Mouse (Mus musculus): ENCODE measurements at regions not wholly inside any gene's neighbourhood (a gene's known extent, or its start where the extent isn't known, plus 50 kb on each side); places are given as distances from the start of the nearest gene placed in this dataset.

GRCm38 (mm10) chr1:185096741-185097140 lies 97.4 kb upstream of the Mark1 start:
- no peaks in the 10 kb centered on the region for H3K9me3 ChIP-seq (ENCODE audit: control insufficient read depth, low read length)
- H3K4me1 ChIP-seq (ENCODE audit: control insufficient read depth, insufficient read depth, low read length) = peaks cover 12% of the 10 kb centered on the region
- ATAC-seq = no peak
- H3K27me3 ChIP-seq (replicated peaks; ENCODE audit: control insufficient read depth, insufficient read depth, low read length) = no peaks in the 10 kb centered on the region
- no peak overlapping the region for H3K27ac ChIP-seq (ENCODE audit: low read length)
- H3K9ac ChIP-seq (ENCODE audit: low read depth, low read length) = no peak overlapping the region
- H3K4me2 ChIP-seq (ENCODE audit: low read depth, low read length) = no peak overlapping the region
- H3K36me3 ChIP-seq (ENCODE audit: control insufficient read depth, insufficient read depth, low read length) = no peaks in the 10 kb centered on the region
- H3K4me3 ChIP-seq (ENCODE audit: low read length) = no peak overlapping the region
- WGBS = 87% methylated on average over 4 of the region's 4 CpGs

GRCm38 (mm10) chr1:185092757-185093156 lies 93.4 kb upstream of the Mark1 start:
- H3K4me1 ChIP-seq (ENCODE audit: control insufficient read depth, insufficient read depth, low read length) = peaks cover 6% of the 10 kb centered on the region
- no peak overlapping the region for H3K4me2 ChIP-seq (ENCODE audit: low read depth, low read length)
- ATAC-seq = no peak
- no peaks in the 10 kb centered on the region for H3K9me3 ChIP-seq (ENCODE audit: control insufficient read depth, low read length)
- H3K36me3 ChIP-seq (ENCODE audit: control insufficient read depth, insufficient read depth, low read length) = no peaks in the 10 kb centered on the region
- no peak overlapping the region for H3K27ac ChIP-seq (ENCODE audit: low read length)
- 88% methylated on average over 5 of the region's 5 CpGs for WGBS
- H3K4me3 ChIP-seq (ENCODE audit: low read length) = no peak overlapping the region
- no peaks in the 10 kb centered on the region for H3K27me3 ChIP-seq (replicated peaks; ENCODE audit: control insufficient read depth, insufficient read depth, low read length)
- H3K9ac ChIP-seq (ENCODE audit: low read depth, low read length) = no peak overlapping the region

GRCm38 (mm10) chr1:185091816-185092558 lies 92.6 kb upstream of the Mark1 start:
- peak; percentile 78 for ATAC-seq
- Histone ChIP-seq H3K27ac (ENCODE audit: low read length) (no peak overlapping the region), H3K4me1 (ENCODE audit: control insufficient read depth, insufficient read depth, low read length) (peaks cover 6% of the 10 kb centered on the region), H3K4me3 (ENCODE audit: low read length) (no peak overlapping the region), H3K4me2 (ENCODE audit: low read depth, low read length) (peak overlapping the region; percentile 30; the same call in 1 of the 2 replicates), H3K9ac (ENCODE audit: low read depth, low read length) (no peak overlapping the region), H3K9me3 (ENCODE audit: control insufficient read depth, low read length) (no peaks in the 10 kb centered on the region), H3K36me3 (ENCODE audit: control insufficient read depth, insufficient read depth, low read length) (no peaks in the 10 kb centered on the region), H3K27me3 (replicated peaks; ENCODE audit: control insufficient read depth, insufficient read depth, low read length) (no peaks in the 10 kb centered on the region)
- WGBS = 25% methylated on average over 21 of the region's 21 CpGs

- 91% methylated on average over 2 of the region's 2 CpGs for WGBS
- ATAC-seq = no peak
These were observed 89.8 kb upstream of the Mark1 start for GRCm38 (mm10) chr1:185089196-185089595.

GRCm38 (mm10) chr1:185083191-185083590 lies 83.8 kb upstream of the Mark1 start:
- Histone ChIP-seq H3K27me3 (replicated peaks; ENCODE audit: control insufficient read depth, insufficient read depth, low read length) (no peaks in the 10 kb centered on the region), H3K27ac (ENCODE audit: low read length) (no peak overlapping the region), H3K9me3 (ENCODE audit: control insufficient read depth, low read length) (0 out of 2 replicates have a peak, but pooled peaks cover 2% of the 10 kb centered on the region), H3K4me3 (ENCODE audit: low read length) (no peak overlapping the region), H3K9ac (ENCODE audit: low read depth, low read length) (no peak overlapping the region), H3K4me2 (ENCODE audit: low read depth, low read length) (no peak overlapping the region), H3K36me3 (ENCODE audit: control insufficient read depth, insufficient read depth, low read length) (no peaks in the 10 kb centered on the region), H3K4me1 (ENCODE audit: control insufficient read depth, insufficient read depth, low read length) (no peaks in the 10 kb centered on the region)
- 80% methylated on average over 5 of the region's 5 CpGs for WGBS
- ATAC-seq = no peak

More at GRCm38 (mm10) chr1:185089196-185089595, 89.8 kb upstream of the Mark1 start:
- Histone ChIP-seq H3K9me3 (ENCODE audit: control insufficient read depth, low read length) (0 out of 2 replicates have a peak, but pooled peaks cover 2% of the 10 kb centered on the region), H3K4me3 (ENCODE audit: low read length) (no peak overlapping the region), H3K27ac (ENCODE audit: low read length) (no peak overlapping the region), H3K27me3 (replicated peaks; ENCODE audit: control insufficient read depth, insufficient read depth, low read length) (no peaks in the 10 kb centered on the region), H3K36me3 (ENCODE audit: control insufficient read depth, insufficient read depth, low read length) (no peaks in the 10 kb centered on the region), H3K4me1 (ENCODE audit: control insufficient read depth, insufficient read depth, low read length) (peaks cover 6% of the 10 kb centered on the region), H3K4me2 (ENCODE audit: low read depth, low read length) (no peak overlapping the region), H3K9ac (ENCODE audit: low read depth, low read length) (no peak overlapping the region)

GRCm38 (mm10) chr1:185080118-185080517 lies 80.7 kb upstream of the Mark1 start:
- WGBS = 45% methylated on average over 3 of the region's 3 CpGs
- ATAC-seq = no peak

GRCm38 (mm10) chr1:185079331-185079880 lies 80.0 kb upstream of the Mark1 start:
- 23% methylated on average over 5 of the region's 5 CpGs for WGBS

More at GRCm38 (mm10) chr1:185080118-185080517, 80.7 kb upstream of the Mark1 start:
- 0 out of 2 replicates have a peak, but pooled peaks cover 3% of the 10 kb centered on the region for H3K9me3 ChIP-seq (ENCODE audit: control insufficient read depth, low read length)
- H3K36me3 ChIP-seq (ENCODE audit: control insufficient read depth, insufficient read depth, low read length) = no peaks in the 10 kb centered on the region
- no peak overlapping the region for H3K27ac ChIP-seq (ENCODE audit: low read length)
- H3K9ac ChIP-seq (ENCODE audit: low read depth, low read length) = no peak overlapping the region
- H3K4me2 ChIP-seq (ENCODE audit: low read depth, low read length) = no peak overlapping the region
- no peaks in the 10 kb centered on the region for H3K4me1 ChIP-seq (ENCODE audit: control insufficient read depth, insufficient read depth, low read length)
- H3K27me3 ChIP-seq (replicated peaks; ENCODE audit: control insufficient read depth, insufficient read depth, low read length) = no peaks in the 10 kb centered on the region
- H3K4me3 ChIP-seq (ENCODE audit: low read length) = no peak overlapping the region

GRCm38 (mm10) chr1:185074001-185074400 lies 74.6 kb upstream of the Mark1 start:
- H3K4me1 ChIP-seq (ENCODE audit: control insufficient read depth, insufficient read depth, low read length) = no peaks in the 10 kb centered on the region; the same call in 1 of the 2 replicates
- H3K4me3 ChIP-seq (ENCODE audit: low read length) = no peak overlapping the region
- no peaks in the 10 kb centered on the region for H3K36me3 ChIP-seq (ENCODE audit: control insufficient read depth, insufficient read depth, low read length)
- no peaks in the 10 kb centered on the region for H3K27me3 ChIP-seq (replicated peaks; ENCODE audit: control insufficient read depth, insufficient read depth, low read length)
- ATAC-seq = no peak
- H3K9me3 ChIP-seq (ENCODE audit: control insufficient read depth, low read length) = 0 out of 2 replicates have a peak, but pooled peaks cover 3% of the 10 kb centered on the region
- 90% methylated on average over 5 of the region's 5 CpGs for WGBS
- no peak overlapping the region for H3K27ac ChIP-seq (ENCODE audit: low read length)
- H3K9ac ChIP-seq (ENCODE audit: low read depth, low read length) = no peak overlapping the region
- H3K4me2 ChIP-seq (ENCODE audit: low read depth, low read length) = no peak overlapping the region

More at GRCm38 (mm10) chr1:185079331-185079880, 80.0 kb upstream of the Mark1 start:
- Histone ChIP-seq H3K9me3 (ENCODE audit: control insufficient read depth, low read length) (0 out of 2 replicates have a peak, but pooled peaks cover 3% of the 10 kb centered on the region), H3K27ac (ENCODE audit: low read length) (no peak overlapping the region), H3K4me2 (ENCODE audit: low read depth, low read length) (no peak overlapping the region), H3K36me3 (ENCODE audit: control insufficient read depth, insufficient read depth, low read length) (no peaks in the 10 kb centered on the region), H3K4me1 (ENCODE audit: control insufficient read depth, insufficient read depth, low read length) (no peaks in the 10 kb centered on the region), H3K9ac (ENCODE audit: low read depth, low read length) (no peak overlapping the region), H3K4me3 (ENCODE audit: low read length) (no peak overlapping the region), H3K27me3 (replicated peaks; ENCODE audit: control insufficient read depth, insufficient read depth, low read length) (no peaks in the 10 kb centered on the region)
- ATAC-seq = no peak

GRCm38 (mm10) chr1:185072766-185073165 lies 73.4 kb upstream of the Mark1 start:
- no peak overlapping the region for H3K4me2 ChIP-seq (ENCODE audit: low read depth, low read length)
- 77% methylated on average over 6 of the region's 6 CpGs for WGBS
- H3K9me3 ChIP-seq (ENCODE audit: control insufficient read depth, low read length) = 0 out of 2 replicates have a peak, but pooled peaks cover 3% of the 10 kb centered on the region
- no peak overlapping the region for H3K9ac ChIP-seq (ENCODE audit: low read depth, low read length)
- H3K4me3 ChIP-seq (ENCODE audit: low read length) = no peak overlapping the region
- no peaks in the 10 kb centered on the region for H3K27me3 ChIP-seq (replicated peaks; ENCODE audit: control insufficient read depth, insufficient read depth, low read length)
- no peak for ATAC-seq
- no peaks in the 10 kb centered on the region; the same call in 1 of the 2 replicates for H3K4me1 ChIP-seq (ENCODE audit: control insufficient read depth, insufficient read depth, low read length)
- H3K27ac ChIP-seq (ENCODE audit: low read length) = no peak overlapping the region
- no peaks in the 10 kb centered on the region for H3K36me3 ChIP-seq (ENCODE audit: control insufficient read depth, insufficient read depth, low read length)

Measured in intestine, embryonic 16.5 days (tissue).